Mouse (Mus musculus) heart, embryonic 10.5 days (tissue): ENCODE results near the gene Dop1b. TPM values are rescaled to one million over a fixed set of nuclear protein-coding genes. Genes with fewer than 3 reads are reported as not detected.
"Not testable (repeated sequence)": the region's sequence is repeated elsewhere in the genome, so short reads cannot be mapped to it uniquely, and the experiment has no call there.

Experiments
- DNase-seq: peaks from one replicate; pipeline ENCODE4 v3.0.0-alpha.2; 2017; ENCODE audit warnings: low spot score
- H3K27ac ChIP-seq: fragments of 300-500 bp; sonication (generic); 2 replicates; pipeline ENCODE4 v1.5.1; 2016; ENCODE audit warnings: mild to moderate bottlenecking
- H3K27me3 ChIP-seq: fragments of 300-500 bp; sonication (generic); 2 replicates; pipeline ENCODE4 v1.6.1; 2016; ENCODE audit warnings: mild to moderate bottlenecking; ENCODE audit not compliant: poor library complexity, insufficient read depth, severe bottlenecking
- H3K36me3 ChIP-seq: fragments of 300-500 bp; sonication (generic); 2 replicates; pipeline ENCODE4 v1.6.1; 2016; ENCODE audit warnings: mild to moderate bottlenecking, moderate library complexity
- H3K4me1 ChIP-seq: fragments of 300-500 bp; sonication (generic); 2 replicates; pipeline ENCODE4 v1.6.1; 2016; ENCODE audit warnings: mild to moderate bottlenecking
- H3K4me3 ChIP-seq: fragments of 300-500 bp; sonication (generic); 2 replicates; pipeline ENCODE4 v1.5.1; 2016; ENCODE audit warnings: mild to moderate bottlenecking, moderate library complexity
- H3K9me3 ChIP-seq: fragments of 300-500 bp; sonication (generic); 2 replicates; pipeline ENCODE4 v1.6.1; 2016; ENCODE audit warnings: mild to moderate bottlenecking, moderate library complexity
- WGBS: fragments of 180-500 bp; shearing (Covaris S2); methylation state at CpG from one replicate; pipeline ENCODE4 v1.1.7; 2016; 5-methylcytosine and 5-hydroxymethylcytosine counted together
- polyA plus RNA-seq: library from polyadenylated mRNA; unstranded; fragments of >200 nt; fragmentation: Nextera tagmentation; extraction: Ambion mirVana; gene quantifications from 2 replicates; pipeline ENCODE4 v1.2.1, GENCODE M21; 2016

Dop1b gene
- polyA plus RNA-seq, 1 experiment from 2014 or later, result 7.4 TPM

- Histone ChIP-seq H3K27me3 (peaks cover 49% of the 10 kb centered on the region), H3K4me1 (peaks cover 19% of the 10 kb centered on the region)
- H3K27ac ChIP-seq, H3K36me3 ChIP-seq, DNase-seq, H3K4me3 ChIP-seq, H3K9me3 ChIP-seq: not testable (repeated sequence)
- 84% methylated on average over 3 of the region's 3 CpGs for WGBS
Measured at GRCm38 (mm10) chr16:93685783-93686182, 25.9 kb upstream of the Dop1b start.

GRCm38 (mm10) chr16:93686421-93686820, 25.3 kb upstream of the Dop1b start:
- DNase-seq, result no peak
- peaks cover 43% of the 10 kb centered on the region for H3K27me3 ChIP-seq
- 79% methylated on average over 5 of the region's 7 CpGs for WGBS
- H3K27ac ChIP-seq, result no peak overlapping the region
- H3K36me3 ChIP-seq, result no peaks in the 10 kb centered on the region
- no peaks in the 10 kb centered on the region for H3K9me3 ChIP-seq
- peaks cover 19% of the 10 kb centered on the region for H3K4me1 ChIP-seq
- no peak overlapping the region for H3K4me3 ChIP-seq

GRCm38 (mm10) chr16:93686945-93687344, 24.8 kb upstream of the Dop1b start:
- Histone ChIP-seq H3K4me1 (peaks cover 19% of the 10 kb centered on the region), H3K27ac (no peak overlapping the region), H3K36me3 (no peaks in the 10 kb centered on the region), H3K27me3 (peaks cover 38% of the 10 kb centered on the region), H3K4me3 (no peak overlapping the region), H3K9me3 (no peaks in the 10 kb centered on the region)
- WGBS, result 36% methylated on average over 5 of the region's 5 CpGs
- DNase-seq, result no peak

- Histone ChIP-seq H3K27ac (no peak overlapping the region), H3K36me3 (no peaks in the 10 kb centered on the region), H3K9me3 (no peaks in the 10 kb centered on the region), H3K4me1 (no peaks in the 10 kb centered on the region), H3K27me3 (no peaks in the 10 kb centered on the region), H3K4me3 (no peak overlapping the region)
- WGBS, result 73% methylated on average over 6 of the region's 6 CpGs
- no peak for DNase-seq
Measured at GRCm38 (mm10) chr16:93691206-93691841, 20.4 kb upstream of the Dop1b start.

GRCm38 (mm10) chr16:93692744-93693143, 19.0 kb upstream of the Dop1b start:
- H3K9me3 ChIP-seq, result no peaks in the 10 kb centered on the region
- no peaks in the 10 kb centered on the region for H3K36me3 ChIP-seq
- 74% methylated on average over 2 of the region's 2 CpGs for WGBS
- H3K27me3 ChIP-seq, result no peaks in the 10 kb centered on the region
- no peaks in the 10 kb centered on the region for H3K4me1 ChIP-seq
- no peak for DNase-seq
- no peak overlapping the region for H3K27ac ChIP-seq
- no peak overlapping the region for H3K4me3 ChIP-seq

- H3K9me3 ChIP-seq, result no peaks in the 10 kb centered on the region
- peaks cover 2% of the 10 kb centered on the region for H3K4me1 ChIP-seq
- no peak for DNase-seq
- H3K27ac ChIP-seq, result no peak overlapping the region
- H3K36me3 ChIP-seq, result no peaks in the 10 kb centered on the region
- H3K27me3 ChIP-seq, result peaks cover 11% of the 10 kb centered on the region; the same call in 1 of the 2 replicates
- H3K4me3 ChIP-seq, result no peak overlapping the region
- 89% methylated on average over 7 of the region's 7 CpGs for WGBS
Measured at GRCm38 (mm10) chr16:93707116-93707515, 4.6 kb upstream of the Dop1b start.

- Histone ChIP-seq H3K27ac (no peak overlapping the region), H3K4me3 (no peak overlapping the region), H3K4me1 (peaks cover 9% of the 10 kb centered on the region), H3K27me3 (peaks cover 29% of the 10 kb centered on the region), H3K9me3 (no peaks in the 10 kb centered on the region), H3K36me3 (no peaks in the 10 kb centered on the region)
- DNase-seq, result no peak
- 75% methylated on average over 1 of the region's 1 CpGs for WGBS
Measured at GRCm38 (mm10) chr16:93709217-93709616, 2.5 kb upstream of the Dop1b start.

- peak; percentile 90 for DNase-seq
- H3K27ac ChIP-seq, result peak overlapping the region; percentile 22; the same call in 1 of the 2 replicates
- under 1% methylated on average over 11 of the region's 11 CpGs for WGBS
- H3K4me3 ChIP-seq, result peak overlapping the region; percentile 82
- H3K4me1 ChIP-seq, result peaks cover 9% of the 10 kb centered on the region
- H3K27me3 ChIP-seq, result peaks cover 36% of the 10 kb centered on the region
- H3K9me3 ChIP-seq, result no peaks in the 10 kb centered on the region
- H3K36me3 ChIP-seq, result no peaks in the 10 kb centered on the region
Measured at GRCm38 (mm10) chr16:93710924-93711323, 780 bp upstream of the Dop1b start.

- Histone ChIP-seq H3K9me3 (no peaks in the 10 kb centered on the region), H3K27ac (peak overlapping the region; percentile 90), H3K4me3 (peak overlapping the region; percentile 82), H3K4me1 (peaks cover 15% of the 10 kb centered on the region), H3K27me3 (peaks cover 32% of the 10 kb centered on the region), H3K36me3 (no peaks in the 10 kb centered on the region)
- 11% methylated on average over 31 of the region's 31 CpGs for WGBS
- DNase-seq, result peak; percentile 85
Measured at GRCm38 (mm10) chr16:93712189-93712885, 633 bp downstream of the Dop1b start.

- Histone ChIP-seq H3K27me3 (peaks cover 32% of the 10 kb centered on the region), H3K9me3 (no peaks in the 10 kb centered on the region), H3K27ac (no peak overlapping the region), H3K4me3 (peak overlapping the region; percentile 82; the same call in 1 of the 2 replicates), H3K4me1 (peaks cover 18% of the 10 kb centered on the region), H3K36me3 (no peaks in the 10 kb centered on the region)
- no peak for DNase-seq
- 82% methylated on average over 7 of the region's 7 CpGs for WGBS
Measured at GRCm38 (mm10) chr16:93712966-93713365, 1.3 kb downstream of the Dop1b start.

GRCm38 (mm10) chr16:93714426-93714825, 2.7 kb downstream of the Dop1b start:
- WGBS, result 30% methylated on average over 5 of the region's 5 CpGs
- Histone ChIP-seq H3K4me3 (no peak overlapping the region), H3K4me1 (peaks cover 18% of the 10 kb centered on the region), H3K27ac (no peak overlapping the region), H3K9me3 (no peaks in the 10 kb centered on the region), H3K27me3 (peaks cover 32% of the 10 kb centered on the region), H3K36me3 (no peaks in the 10 kb centered on the region)
- DNase-seq, result no peak

GRCm38 (mm10) chr16:93715826-93716225, 4.1 kb downstream of the Dop1b start:
- no peak for DNase-seq
- H3K9me3 ChIP-seq, result no peaks in the 10 kb centered on the region
- peaks cover 32% of the 10 kb centered on the region for H3K27me3 ChIP-seq
- H3K4me1 ChIP-seq, result peaks cover 18% of the 10 kb centered on the region
- 79% methylated on average over 6 of the region's 6 CpGs for WGBS
- H3K4me3 ChIP-seq, result no peak overlapping the region
- no peak overlapping the region for H3K27ac ChIP-seq
- H3K36me3 ChIP-seq, result no peaks in the 10 kb centered on the region

GRCm38 (mm10) chr16:93717299-93717703, 5.6 kb downstream of the Dop1b start:
- no peaks in the 10 kb centered on the region for H3K36me3 ChIP-seq
- WGBS, result 15% methylated on average over 5 of the region's 5 CpGs
- no peak overlapping the region for H3K4me3 ChIP-seq
- peaks cover 14% of the 10 kb centered on the region for H3K4me1 ChIP-seq
- DNase-seq, result no peak
- H3K27ac ChIP-seq, result peak overlapping the region; percentile 2; the same call in 1 of the 2 replicates
- peaks cover 31% of the 10 kb centered on the region for H3K27me3 ChIP-seq
- no peaks in the 10 kb centered on the region for H3K9me3 ChIP-seq
